ENCODE assay signal across 24 mouse cellular contexts in genomic region chr13:44113043-44113442, GRCm38 (mm10).
"Had no signal": no experiment of that assay in that cellular context is flagged by ENCODE, and none has a peak within 500 bp of the region (broad histone marks: within the 10 kb centered on the region; RNA-seq: fewer than 3 reads in every experiment).

No protein-coding gene starts in this region.

- H3K4me1 ChIP-seq: heart, embryonic 12.5 days; liver, embryonic 13.5 days; liver, embryonic 15.5 days had no signal

- H3K36me3 ChIP-seq: heart, embryonic 12.5 days; hindbrain, embryonic 13.5 days; hindbrain, embryonic 15.5 days; kidney, embryonic 15.5 days; limb, embryonic 12.5 days; liver, embryonic 13.5 days; liver, embryonic 15.5 days had no signal

- H3K4me3 ChIP-seq: gastrocnemius, adult 2 months; heart, adult 2 months; heart, embryonic 12.5 days; hindbrain, embryonic 13.5 days; hindbrain, embryonic 15.5 days; kidney, embryonic 15.5 days; limb, embryonic 12.5 days; liver, embryonic 13.5 days; liver, embryonic 15.5 days had no signal

- H3K27me3 ChIP-seq: heart, embryonic 12.5 days; hindbrain, embryonic 13.5 days; hindbrain, embryonic 15.5 days; liver, embryonic 13.5 days; liver, embryonic 15.5 days had no signal

- DNase-seq: gastrocnemius, adult 2 months; gastrocnemius, postnatal 10 days; gastrocnemius, postnatal 25 days; heart, adult 2 months; heart, postnatal 10 days; heart, postnatal 4 days; kidney, adult 11 months; kidney, adult 2 months; kidney, adult 9 months; kidney, postnatal 14 days; kidney, postnatal 36 days; layer of hippocampus, adult 9-11 months; layer of hippocampus, postnatal 36 days; left cerebral cortex, postnatal 4 days; liver; liver, embryonic 13.5 days had no signal

- H3K9me3 ChIP-seq: heart, embryonic 12.5 days; hindbrain, embryonic 13.5 days; hindbrain, embryonic 15.5 days; kidney, embryonic 15.5 days; limb, embryonic 12.5 days; liver, embryonic 13.5 days; liver, embryonic 15.5 days had no signal

- H3K27ac ChIP-seq: gastrocnemius, adult 2 months; heart, adult 2 months; hindbrain, embryonic 13.5 days; hindbrain, embryonic 15.5 days; hindbrain, postnatal 0 days; kidney, embryonic 15.5 days; kidney, postnatal 0 days; limb, embryonic 12.5 days; liver, embryonic 13.5 days; liver, embryonic 15.5 days had no signal
